Mouse (Mus musculus): ENCODE measurements around the gene Gm11146. TPM values are rescaled to one million over a fixed set of nuclear protein-coding genes. Genes with fewer than 3 reads are reported as not detected.

Gene Gm11146
- polyA plus RNA-seq (2015; fragmentation: Nextera tagmentation; extraction: Ambion mirVana): not detected in 2 replicates

DNA sequence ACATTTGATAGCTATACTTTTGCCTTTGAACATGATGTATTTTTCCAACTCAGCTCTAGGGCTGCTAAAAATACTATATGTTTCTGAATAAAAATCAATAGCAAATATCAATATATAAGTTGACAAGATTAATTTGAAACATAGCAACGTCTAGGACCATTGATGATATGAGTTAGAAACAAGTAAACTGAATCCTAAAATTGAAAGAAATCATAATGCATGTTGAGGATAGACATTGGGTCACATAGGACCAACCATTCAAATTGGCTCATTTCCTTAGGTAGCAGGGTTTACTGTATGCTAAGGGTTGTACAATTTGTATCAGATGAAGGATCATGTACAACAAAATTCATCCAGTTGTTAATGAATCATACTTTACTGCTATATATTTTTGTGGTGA is at the start of gene Gm11146:
Gene Gm11146 (minus strand): TSS at position 101 of the 400 bp plus-strand sequence.
- Histone ChIP-seq H3K4me3 (no peak within 1 kb of the TSS), H3K4me2 (no peak within 1 kb of the TSS), H3K36me3 (peaks cover 9% of the 10 kb centered on the region; the same call in 1 of the 2 replicates), H3K27ac (no peak within 1 kb of the TSS; the same call in 1 of the 2 replicates), H3K27me3 (no peaks in the 10 kb centered on the region), H3K9me3 (no peaks in the 10 kb centered on the region), H3K9ac (no peak within 1 kb of the TSS), H3K4me1 (replicated peaks) (peaks cover 9% of the 10 kb centered on the region)
- WGBS: 72% methylated on average over 1 of the region's 1 CpGs
- no peak for ATAC-seq (ENCODE audit: low FRiP score)

DNA sequence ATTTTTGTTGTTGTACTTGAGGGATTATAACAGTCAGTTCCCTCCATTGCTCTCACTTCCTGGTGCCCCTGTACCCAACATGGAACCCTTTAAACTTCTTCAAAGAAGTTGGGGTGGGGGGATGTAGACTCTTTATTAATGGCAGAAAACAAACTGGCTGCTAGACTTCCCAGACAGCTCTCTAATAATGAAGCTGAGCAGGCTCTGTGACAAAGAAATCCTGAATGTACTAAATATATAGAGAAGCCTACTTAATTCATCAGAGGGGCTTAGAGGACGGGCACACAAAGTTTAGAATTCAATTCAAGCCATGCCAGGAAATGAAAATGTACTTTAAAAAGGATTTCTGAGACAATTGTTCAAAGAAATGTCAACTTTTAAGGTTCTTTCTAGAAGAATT is 48.7 kb upstream of the Gm11146 start:
- H3K4me1 ChIP-seq (replicated peaks): peaks cover 30% of the 10 kb centered on the region
- no peaks in the 10 kb centered on the region for H3K27me3 ChIP-seq
- H3K9ac ChIP-seq: no peak overlapping the region
- no peaks in the 10 kb centered on the region for H3K36me3 ChIP-seq
- H3K4me2 ChIP-seq: no peak overlapping the region
- WGBS: 45% methylated on average over 1 of the region's 1 CpGs
- no peaks in the 10 kb centered on the region for H3K9me3 ChIP-seq
- no peak overlapping the region for H3K4me3 ChIP-seq
- ATAC-seq (ENCODE audit: low FRiP score): no peak
- H3K27ac ChIP-seq: peak overlapping the region; percentile 62; the same call in 1 of the 2 replicates

DNA sequence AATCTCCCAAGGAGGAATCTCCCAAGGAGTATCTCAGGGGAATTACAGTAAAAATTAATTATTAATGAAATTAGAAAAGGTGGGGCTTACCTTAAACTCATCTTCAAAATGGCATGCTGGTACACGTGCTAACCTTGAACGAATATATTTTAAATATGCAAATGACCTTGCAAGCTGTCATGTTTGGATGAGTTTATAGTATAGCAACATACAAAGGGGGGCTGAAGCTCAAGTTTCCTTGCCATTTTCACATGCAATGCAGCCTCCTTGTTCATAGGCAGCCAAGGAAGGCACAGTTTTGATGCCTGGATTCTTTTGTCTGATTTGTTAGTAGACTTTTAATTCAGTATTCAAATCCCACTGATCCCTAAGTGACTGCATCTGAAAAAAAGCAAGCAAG is 47.1 kb upstream of the Gm11146 start:
- H3K9ac ChIP-seq: no peak overlapping the region
- no peak for ATAC-seq (ENCODE audit: low FRiP score)
- 35% methylated on average over 2 of the region's 2 CpGs for WGBS
- H3K27me3 ChIP-seq: no peaks in the 10 kb centered on the region
- H3K36me3 ChIP-seq: no peaks in the 10 kb centered on the region
- peak overlapping the region; percentile 88 for H3K27ac ChIP-seq
- peak overlapping the region; percentile 2; the same call in 1 of the 2 replicates for H3K4me2 ChIP-seq
- peaks cover 36% of the 10 kb centered on the region for H3K4me1 ChIP-seq (replicated peaks)
- H3K4me3 ChIP-seq: no peak overlapping the region
- no peaks in the 10 kb centered on the region for H3K9me3 ChIP-seq

DNA sequence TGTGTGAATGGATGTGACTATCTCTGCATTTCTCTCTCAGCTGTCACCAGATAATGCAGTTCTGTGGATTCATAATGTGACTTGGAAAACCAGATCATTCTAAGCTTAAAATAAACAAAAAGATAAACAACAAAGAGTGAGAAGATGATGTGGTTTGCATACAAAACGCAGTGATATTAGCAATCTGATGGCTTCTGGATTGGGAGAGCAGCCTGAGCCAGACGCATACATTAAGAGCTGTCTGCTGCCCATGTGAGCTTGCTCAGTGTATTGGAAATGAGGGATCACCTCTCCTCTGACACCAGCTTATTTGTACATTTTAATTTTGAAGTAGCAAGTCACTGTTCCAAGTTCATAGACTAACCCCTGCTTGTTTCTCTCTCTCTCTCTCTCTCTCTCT is 46.3 kb upstream of the Gm11146 start:
- Histone ChIP-seq H3K9me3 (no peaks in the 10 kb centered on the region), H3K36me3 (no peaks in the 10 kb centered on the region), H3K27ac (peak overlapping the region; percentile 88), H3K27me3 (no peaks in the 10 kb centered on the region), H3K9ac (peak overlapping the region; percentile 51; the same call in 1 of the 2 replicates), H3K4me2 (peak overlapping the region; percentile 37), H3K4me3 (0 out of 2 replicates have a peak overlapping the region, but pooled peaks have one; percentile 5), H3K4me1 (replicated peaks) (peaks cover 40% of the 10 kb centered on the region)
- 18% methylated on average over 2 of the region's 2 CpGs for WGBS
- ATAC-seq (ENCODE audit: low FRiP score): peak; percentile 19; the same call in 1 of the 2 replicates

DNA sequence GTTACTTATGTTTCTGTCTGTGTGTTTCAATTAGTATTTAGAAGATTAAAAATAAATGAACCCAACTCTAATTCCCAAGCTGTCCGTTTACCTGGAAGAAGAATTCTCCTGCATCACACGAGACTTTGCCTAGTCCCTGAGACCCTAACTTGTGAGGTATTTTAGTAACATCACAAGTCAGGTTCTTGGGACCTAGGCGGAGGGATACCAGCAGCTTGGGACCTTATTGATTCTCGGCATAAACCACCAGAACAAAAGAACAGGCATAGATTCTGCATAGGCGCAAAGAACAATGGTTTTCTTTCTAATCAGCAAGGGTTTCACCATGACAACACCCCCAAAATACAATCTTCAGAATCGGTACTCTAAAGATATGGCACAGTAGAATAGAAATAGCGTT is 44.3 kb upstream of the Gm11146 start:
- Histone ChIP-seq H3K4me1 (replicated peaks) (peaks cover 41% of the 10 kb centered on the region), H3K4me3 (peak overlapping the region; percentile 31), H3K4me2 (peak overlapping the region; percentile 55), H3K36me3 (no peaks in the 10 kb centered on the region), H3K9ac (peak overlapping the region; percentile 59), H3K27ac (peak overlapping the region; percentile 93), H3K27me3 (no peaks in the 10 kb centered on the region), H3K9me3 (no peaks in the 10 kb centered on the region)
- ATAC-seq (ENCODE audit: low FRiP score): no peak
- 44% methylated on average over 7 of the region's 7 CpGs for WGBS

GRCm38 (mm10) chr16:77644976-77645375 is 43.1 kb upstream of the Gm11146 start:
- peak overlapping the region; percentile 69 for H3K9ac ChIP-seq
- H3K9me3 ChIP-seq: no peaks in the 10 kb centered on the region
- H3K4me1 ChIP-seq (replicated peaks): peaks cover 38% of the 10 kb centered on the region
- no peaks in the 10 kb centered on the region for H3K36me3 ChIP-seq
- peak overlapping the region; percentile 55 for H3K4me2 ChIP-seq
- no peaks in the 10 kb centered on the region for H3K27me3 ChIP-seq
- peak; percentile 21; the same call in 1 of the 2 replicates for ATAC-seq (ENCODE audit: low FRiP score)
- H3K4me3 ChIP-seq: peak overlapping the region; percentile 34
- peak overlapping the region; percentile 91 for H3K27ac ChIP-seq
- 29% methylated on average over 1 of the region's 1 CpGs for WGBS

- no peaks in the 10 kb centered on the region for H3K36me3 ChIP-seq
- peak; percentile 94 for ATAC-seq (ENCODE audit: low FRiP score)
- H3K9me3 ChIP-seq: no peaks in the 10 kb centered on the region
- peaks cover 37% of the 10 kb centered on the region for H3K4me1 ChIP-seq (replicated peaks)
- WGBS: 2% methylated on average over 31 of the region's 31 CpGs
- peak overlapping the region; percentile 83 for H3K9ac ChIP-seq
- H3K27me3 ChIP-seq: no peaks in the 10 kb centered on the region
- peak overlapping the region; percentile 97 for H3K27ac ChIP-seq
- peak overlapping the region; percentile 68 for H3K4me2 ChIP-seq
- H3K4me3 ChIP-seq: peak overlapping the region; percentile 43
These were observed 42.2 kb upstream of the Gm11146 start for GRCm38 (mm10) chr16:77643871-77644720.

- Histone ChIP-seq H3K4me2 (peak overlapping the region; percentile 68), H3K27me3 (no peaks in the 10 kb centered on the region), H3K9me3 (no peaks in the 10 kb centered on the region), H3K27ac (peak overlapping the region; percentile 97), H3K4me1 (replicated peaks) (peaks cover 33% of the 10 kb centered on the region), H3K4me3 (peak overlapping the region; percentile 43), H3K36me3 (no peaks in the 10 kb centered on the region), H3K9ac (peak overlapping the region; percentile 83)
- WGBS: 68% methylated on average over 14 of the region's 14 CpGs
- ATAC-seq (ENCODE audit: low FRiP score): 0 out of 2 replicates have a peak, but pooled peaks have one; percentile 4
These were observed 41.4 kb upstream of the Gm11146 start for GRCm38 (mm10) chr16:77643036-77643870.

DNA sequence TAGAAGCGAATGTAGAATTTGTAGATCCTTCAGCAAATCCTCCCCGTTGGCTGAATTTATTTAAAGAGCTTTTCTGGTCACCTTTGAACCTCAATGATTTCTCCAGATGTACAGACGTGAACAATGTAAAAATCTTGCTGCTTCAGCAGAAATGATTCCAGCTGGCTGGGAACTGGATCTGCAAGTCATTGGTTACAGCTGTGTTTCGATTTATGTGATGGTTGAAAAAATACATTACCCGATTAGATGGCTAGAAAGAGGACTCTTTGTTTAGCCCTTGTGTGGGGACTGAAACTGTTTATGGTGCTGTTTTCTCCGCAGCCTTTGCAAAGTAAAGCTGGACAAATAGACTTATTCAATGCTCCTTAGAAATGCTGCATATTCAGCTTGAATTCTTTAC is 34.6 kb upstream of the Gm11146 start:
- WGBS: 30% methylated on average over 6 of the region's 6 CpGs
- no peaks in the 10 kb centered on the region for H3K27me3 ChIP-seq
- H3K27ac ChIP-seq: peak overlapping the region; percentile 80
- peaks cover 11% of the 10 kb centered on the region for H3K4me1 ChIP-seq (replicated peaks)
- H3K4me3 ChIP-seq: no peak overlapping the region
- H3K4me2 ChIP-seq: no peak overlapping the region
- no peak overlapping the region for H3K9ac ChIP-seq
- no peaks in the 10 kb centered on the region for H3K36me3 ChIP-seq
- ATAC-seq (ENCODE audit: low FRiP score): 0 out of 2 replicates have a peak, but pooled peaks have one; percentile 43
- no peaks in the 10 kb centered on the region for H3K9me3 ChIP-seq

- no peaks in the 10 kb centered on the region for H3K27me3 ChIP-seq
- H3K36me3 ChIP-seq: peaks cover 5% of the 10 kb centered on the region
- no peak overlapping the region for H3K9ac ChIP-seq
- H3K4me1 ChIP-seq (replicated peaks): peaks cover 11% of the 10 kb centered on the region
- H3K4me2 ChIP-seq: no peak overlapping the region
- WGBS: 80% methylated on average over 6 of the region's 6 CpGs
- no peaks in the 10 kb centered on the region for H3K9me3 ChIP-seq
- no peak for ATAC-seq (ENCODE audit: low FRiP score)
- H3K4me3 ChIP-seq: no peak overlapping the region
- H3K27ac ChIP-seq: no peak overlapping the region
These were observed 30.5 kb upstream of the Gm11146 start for GRCm38 (mm10) chr16:77632315-77632881.

GRCm38 (mm10) chr16:77622681-77623080 is 20.8 kb upstream of the Gm11146 start:
- no peak for ATAC-seq (ENCODE audit: low FRiP score)
- no peaks in the 10 kb centered on the region for H3K27me3 ChIP-seq
- no peak overlapping the region for H3K9ac ChIP-seq
- H3K4me3 ChIP-seq: no peak overlapping the region
- no peaks in the 10 kb centered on the region for H3K4me1 ChIP-seq (replicated peaks)
- no peaks in the 10 kb centered on the region for H3K9me3 ChIP-seq
- WGBS: 62% methylated on average over 5 of the region's 5 CpGs
- H3K27ac ChIP-seq: 0 out of 2 replicates have a peak overlapping the region, but pooled peaks have one; percentile 48
- H3K4me2 ChIP-seq: no peak overlapping the region
- H3K36me3 ChIP-seq: 0 out of 2 replicates have a peak, but pooled peaks cover 3% of the 10 kb centered on the region
